Mouse (Mus musculus): ENCODE results near the gene Efcab8. TPM values are rescaled to one million over a fixed set of nuclear protein-coding genes. Genes with fewer than 3 reads are reported as not detected.
"Not testable (repeated sequence)": the region's sequence is repeated elsewhere in the genome, so short reads cannot be mapped to it uniquely, and the experiment has no call there.

Gene Efcab8
- polyA plus RNA-seq, 1 experiment from 2014 or later: not detected

- no peak overlapping the region for H3K27ac ChIP-seq
- H3K79me2 ChIP-seq (ENCODE audit: inconsistent target): no peaks in the 10 kb centered on the region
- H3K4me3 ChIP-seq (ENCODE audit: inconsistent target): no peak overlapping the region
- H3K36me3 ChIP-seq (ENCODE audit: inconsistent target): no peaks in the 10 kb centered on the region
These were observed 13.6 kb downstream of the Efcab8 start for GRCm38 (mm10) chr2:153793366-153793765.

GRCm38 (mm10) chr2:153795090-153795489 is 15.4 kb downstream of the Efcab8 start:
- Histone ChIP-seq H3K4me3 (ENCODE audit: inconsistent target) (no peak overlapping the region), H3K79me2 (ENCODE audit: inconsistent target) (no peaks in the 10 kb centered on the region), H3K36me3 (ENCODE audit: inconsistent target) (no peaks in the 10 kb centered on the region), H3K27ac (no peak overlapping the region)
- 81% methylated on average over 5 of the region's 5 CpGs for whole genome bisulfite sequencing (ENCODE audit: missing documents)

GRCm38 (mm10) chr2:153807464-153807863 is 27.7 kb downstream of the Efcab8 start:
- not testable (repeated sequence) for H3K79me2 ChIP-seq (ENCODE audit: inconsistent target); H3K36me3 ChIP-seq (ENCODE audit: inconsistent target)

GRCm38 (mm10) chr2:153808146-153808545 is 28.4 kb downstream of the Efcab8 start:
- Histone ChIP-seq H3K4me3 (ENCODE audit: inconsistent target) (no peak overlapping the region), H3K27ac (no peak overlapping the region), H3K79me2 (ENCODE audit: inconsistent target) (no peaks in the 10 kb centered on the region), H3K36me3 (ENCODE audit: inconsistent target) (no peaks in the 10 kb centered on the region)
- WGBS (ENCODE audit: missing documents): 90% methylated on average over 8 of the region's 8 CpGs

More at GRCm38 (mm10) chr2:153807464-153807863, 27.7 kb downstream of the Efcab8 start:
- not testable (repeated sequence) for H3K4me3 ChIP-seq (ENCODE audit: inconsistent target); H3K27ac ChIP-seq

- Histone ChIP-seq H3K36me3 (ENCODE audit: inconsistent target) (no peaks in the 10 kb centered on the region), H3K79me2 (ENCODE audit: inconsistent target) (no peaks in the 10 kb centered on the region), H3K27ac (no peak overlapping the region), H3K4me3 (ENCODE audit: inconsistent target) (no peak overlapping the region)
- WGBS (ENCODE audit: missing documents): 87% methylated on average over 6 of the region's 6 CpGs
These were observed 29.1 kb downstream of the Efcab8 start for GRCm38 (mm10) chr2:153808841-153809240.

- no peaks in the 10 kb centered on the region for H3K36me3 ChIP-seq (ENCODE audit: inconsistent target)
- 78% methylated on average over 3 of the region's 3 CpGs for WGBS (ENCODE audit: missing documents)
- no peaks in the 10 kb centered on the region for H3K79me2 ChIP-seq (ENCODE audit: inconsistent target)
- H3K27ac ChIP-seq: no peak overlapping the region
- H3K4me3 ChIP-seq (ENCODE audit: inconsistent target): no peak overlapping the region
These were observed 30.2 kb downstream of the Efcab8 start for GRCm38 (mm10) chr2:153809921-153810320.

- H3K27ac ChIP-seq: no peak overlapping the region
- WGBS (ENCODE audit: missing documents): 87% methylated on average over 2 of the region's 2 CpGs
- H3K79me2 ChIP-seq (ENCODE audit: inconsistent target): no peaks in the 10 kb centered on the region
- no peak overlapping the region for H3K4me3 ChIP-seq (ENCODE audit: inconsistent target)
- H3K36me3 ChIP-seq (ENCODE audit: inconsistent target): no peaks in the 10 kb centered on the region
These were observed 42.3 kb downstream of the Efcab8 start for GRCm38 (mm10) chr2:153822005-153822543.

- 87% methylated on average over 6 of the region's 6 CpGs for WGBS (ENCODE audit: missing documents)
- H3K79me2 ChIP-seq (ENCODE audit: inconsistent target): no peaks in the 10 kb centered on the region
- H3K36me3 ChIP-seq (ENCODE audit: inconsistent target): no peaks in the 10 kb centered on the region
- no peak overlapping the region for H3K4me3 ChIP-seq (ENCODE audit: inconsistent target)
- H3K27ac ChIP-seq: no peak overlapping the region
These were observed 44.9 kb downstream of the Efcab8 start for GRCm38 (mm10) chr2:153824593-153824992.

GRCm38 (mm10) chr2:153825900-153826299 is 46.2 kb downstream of the Efcab8 start:
- 68% methylated on average over 11 of the region's 32 CpGs for WGBS (ENCODE audit: missing documents)
- not testable (repeated sequence) for H3K27ac ChIP-seq; H3K36me3 ChIP-seq (ENCODE audit: inconsistent target); H3K4me3 ChIP-seq (ENCODE audit: inconsistent target); H3K79me2 ChIP-seq (ENCODE audit: inconsistent target)

- Histone ChIP-seq H3K79me2 (ENCODE audit: inconsistent target) (no peaks in the 10 kb centered on the region), H3K27ac (no peak overlapping the region), H3K36me3 (ENCODE audit: inconsistent target) (no peaks in the 10 kb centered on the region), H3K4me3 (ENCODE audit: inconsistent target) (no peak overlapping the region)
- WGBS (ENCODE audit: missing documents): 75% methylated on average over 8 of the region's 8 CpGs
These were observed 47.6 kb downstream of the Efcab8 start for GRCm38 (mm10) chr2:153827171-153827830.

- 88% methylated on average over 7 of the region's 7 CpGs for WGBS (ENCODE audit: missing documents)
These were observed 49.0 kb downstream of the Efcab8 start for GRCm38 (mm10) chr2:153828704-153829103.

GRCm38 (mm10) chr2:153833291-153833690 is 53.6 kb downstream of the Efcab8 start:
- H3K79me2 ChIP-seq (ENCODE audit: inconsistent target): no peaks in the 10 kb centered on the region
- 87% methylated on average over 6 of the region's 8 CpGs for WGBS (ENCODE audit: missing documents)
- no peaks in the 10 kb centered on the region for H3K36me3 ChIP-seq (ENCODE audit: inconsistent target)
- H3K4me3 ChIP-seq (ENCODE audit: inconsistent target): no peak overlapping the region
- H3K27ac ChIP-seq: no peak overlapping the region

More at GRCm38 (mm10) chr2:153828704-153829103, 49.0 kb downstream of the Efcab8 start:
- H3K27ac ChIP-seq: no peak overlapping the region
- H3K36me3 ChIP-seq (ENCODE audit: inconsistent target): no peaks in the 10 kb centered on the region
- H3K4me3 ChIP-seq (ENCODE audit: inconsistent target): no peak overlapping the region
- no peaks in the 10 kb centered on the region for H3K79me2 ChIP-seq (ENCODE audit: inconsistent target)

GRCm38 (mm10) chr2:153842854-153843253 is 63.1 kb downstream of the Efcab8 start:
- WGBS (ENCODE audit: missing documents): 91% methylated on average over 8 of the region's 8 CpGs
- Histone ChIP-seq H3K27ac (no peak overlapping the region), H3K36me3 (ENCODE audit: inconsistent target) (no peaks in the 10 kb centered on the region), H3K4me3 (ENCODE audit: inconsistent target) (no peak overlapping the region), H3K79me2 (ENCODE audit: inconsistent target) (no peaks in the 10 kb centered on the region)

GRCm38 (mm10) chr2:153848389-153848788 is 68.7 kb downstream of the Efcab8 start:
- Histone ChIP-seq H3K27ac (no peak overlapping the region), H3K4me3 (ENCODE audit: inconsistent target) (no peak overlapping the region), H3K36me3 (ENCODE audit: inconsistent target) (no peaks in the 10 kb centered on the region), H3K79me2 (ENCODE audit: inconsistent target) (no peaks in the 10 kb centered on the region)
- 94% methylated on average over 3 of the region's 3 CpGs for WGBS (ENCODE audit: missing documents)

GRCm38 (mm10) chr2:153850351-153851029 is 70.8 kb downstream of the Efcab8 start:
- no peak overlapping the region for H3K4me3 ChIP-seq (ENCODE audit: inconsistent target)

More at GRCm38 (mm10) chr2:153850351-153851029, 70.8 kb downstream of the Efcab8 start:
- WGBS (ENCODE audit: missing documents): 74% methylated on average over 6 of the region's 6 CpGs
- Histone ChIP-seq H3K79me2 (ENCODE audit: inconsistent target) (no peaks in the 10 kb centered on the region), H3K27ac (no peak overlapping the region), H3K36me3 (ENCODE audit: inconsistent target) (no peaks in the 10 kb centered on the region)

Data from macrophage (primary cell).